Mouse (Mus musculus) lung, adult 10 weeks (tissue): ENCODE measurements around the gene Maneal. TPM values are rescaled to one million over a fixed set of nuclear protein-coding genes. Genes with fewer than 3 reads are reported as not detected.

Source experiments
- polyA plus RNA-seq: library from polyadenylated mRNA; stranded (reverse); fragments of 350-450 nt; fragmentation: Illumina TruSeq; extraction: RNeasy Lipid Tissue Mini Kit (QIAGEN cat#74804); gene quantifications from one replicate; pipeline ENCODE4 v1.2.3, GENCODE M21; 2014; ENCODE audit warnings: low read depth, low replicate concordance; ENCODE audit not compliant: insufficient read depth

Gene Maneal
- polyA plus RNA-seq: 0.08 TPM

DNA sequence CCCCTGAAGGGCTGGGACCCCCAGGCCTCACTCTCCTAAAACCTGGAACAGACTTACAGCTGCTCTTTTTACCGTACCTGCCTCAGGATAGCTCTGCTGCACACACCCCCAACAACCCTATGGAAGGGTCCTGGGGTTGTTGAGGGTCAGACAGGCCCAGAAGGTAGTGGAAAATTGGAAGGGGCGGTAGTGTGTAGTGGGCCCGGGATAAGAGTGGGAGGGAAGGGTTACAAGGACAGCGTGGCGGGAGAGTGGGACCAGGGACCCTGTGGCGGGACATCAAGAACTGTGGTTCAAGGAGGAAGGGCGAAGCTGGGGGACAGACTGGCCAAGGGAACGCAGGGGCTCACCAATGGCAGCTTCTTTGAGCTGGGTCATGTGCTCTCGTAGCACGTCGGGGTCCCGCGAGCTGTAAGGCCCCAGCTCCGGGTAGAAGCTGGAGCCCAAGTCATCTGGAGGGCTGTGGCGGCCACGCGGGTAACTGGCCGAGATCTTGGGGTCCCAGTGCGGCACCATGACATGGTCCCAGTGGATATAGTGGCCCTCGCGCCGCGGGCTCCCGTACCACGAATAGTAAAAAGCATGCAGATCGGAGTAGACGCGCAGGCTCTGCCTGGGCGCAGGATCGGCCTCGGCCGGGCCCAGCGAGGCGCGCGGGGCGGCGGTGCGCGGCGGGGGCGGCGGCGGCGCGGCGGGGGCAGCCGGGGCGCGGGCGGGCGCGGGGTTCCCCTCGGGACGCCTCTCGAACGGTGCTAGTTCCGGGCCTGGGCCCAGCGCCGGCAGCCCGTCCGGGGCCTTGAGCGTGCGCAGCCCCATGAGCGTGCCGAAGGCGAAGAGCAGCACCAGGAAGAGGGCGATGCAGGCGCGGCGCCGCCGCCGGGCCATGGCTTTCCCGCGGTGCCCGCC, at the start of gene Maneal:
TSS of gene Maneal (minus strand) at position 889 of the 906 bp plus-strand sequence.

DNA sequence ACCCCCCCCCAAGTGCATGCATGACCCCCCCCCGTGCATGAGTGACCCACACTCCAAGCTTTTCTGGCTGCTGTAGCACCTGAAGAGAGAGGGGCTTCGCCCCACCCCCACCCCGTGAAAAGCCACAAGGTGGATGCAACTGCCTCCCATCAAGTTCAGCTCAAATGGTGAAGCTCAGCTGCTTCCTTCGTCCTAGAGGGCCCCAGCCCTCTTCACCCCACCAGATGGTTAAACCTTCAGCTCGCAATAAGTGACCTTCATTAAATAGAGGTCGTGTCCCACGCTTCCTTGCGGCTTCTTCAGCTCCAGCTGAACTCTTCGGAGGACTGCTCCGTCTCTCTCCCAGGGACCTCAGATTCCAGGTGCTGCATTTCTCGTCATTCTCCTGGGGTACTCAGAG, 18.6 kb upstream of the Maneal start, which contains the start of gene Epha10:
TSS of gene Epha10 (plus strand) at position 301 of the 400 bp plus-strand sequence.

GRCm38 (mm10) chr4:124850933-124851658, 10.9 kb downstream of the Maneal start, which contains the start of gene 1110065P20Rik:
1110065P20Rik (minus strand) TSS chr4:124851196.

DNA sequence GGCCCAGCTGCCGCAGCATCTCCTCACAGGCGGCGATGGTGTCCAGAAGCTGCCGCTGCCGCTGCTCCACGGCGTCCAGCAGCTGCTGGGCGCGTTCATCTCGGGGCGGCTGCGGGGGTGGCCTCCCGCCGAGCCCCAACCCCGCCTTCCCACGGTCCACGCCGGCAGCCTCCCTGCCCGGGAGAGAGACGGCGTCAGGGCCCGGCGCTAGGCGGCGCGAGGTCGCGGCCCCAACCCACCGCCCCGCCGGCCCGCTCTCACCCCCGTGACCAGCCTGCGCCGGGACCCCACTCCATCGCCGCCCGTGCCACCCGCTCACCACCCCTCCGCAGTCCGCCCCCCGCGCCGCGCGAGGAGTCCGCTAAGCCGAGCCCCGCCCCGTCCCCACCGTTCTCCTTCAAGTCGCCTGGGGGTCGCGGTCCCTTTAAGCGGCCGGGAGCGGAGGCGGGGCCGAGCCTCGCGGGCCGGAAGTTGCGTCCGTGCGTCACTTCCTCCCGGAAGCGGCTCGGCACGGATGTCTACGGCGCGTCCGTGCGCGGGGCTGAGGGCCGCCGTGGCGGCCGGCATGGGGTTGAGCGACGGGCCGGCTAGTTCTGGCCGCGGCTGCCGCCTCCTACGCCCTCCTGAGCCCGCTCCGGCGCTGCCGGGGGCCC, 11.6 kb downstream of the Maneal start, which contains the start of gene Yrdc:
TSS of gene Yrdc (plus strand) at position 419 of the 653 bp plus-strand sequence.

Other genes starting within 250 kb of the Maneal start
- gene Pou3f1, start 205.4 kb downstream of the Maneal start, polyA plus RNA-seq: not detected
- gene Utp11, start 168.6 kb downstream of the Maneal start, polyA plus RNA-seq: 26.3 TPM
- 3.3 TPM for gene Fhl3, start 161.5 kb downstream of the Maneal start, polyA plus RNA-seq
- gene Sf3a3, start 147.4 kb downstream of the Maneal start, polyA plus RNA-seq: 29.9 TPM
- 33.4 TPM for gene Inpp5b, start 120.3 kb downstream of the Maneal start, polyA plus RNA-seq
- 6.6 TPM for gene Mtf1, start 60.1 kb downstream of the Maneal start, polyA plus RNA-seq
- 28.4 TPM for gene Yrdc, start 11.5 kb downstream of the Maneal start, polyA plus RNA-seq
- 29.6 TPM for gene 1110065P20Rik, start 11.0 kb downstream of the Maneal start, polyA plus RNA-seq
- not detected for gene Epha10, start 18.7 kb upstream of the Maneal start, polyA plus RNA-seq
- 6.6 TPM for gene 9930104L06Rik, start 74.9 kb upstream of the Maneal start, polyA plus RNA-seq
- gene Cdca8, start 77.1 kb upstream of the Maneal start, polyA plus RNA-seq: 1.6 TPM
- 11.9 TPM for gene Rspo1, start 124.3 kb upstream of the Maneal start, polyA plus RNA-seq
- gene Gnl2, start 154.4 kb upstream of the Maneal start, polyA plus RNA-seq: 24.7 TPM
- gene Dnali1, start 203.5 kb upstream of the Maneal start, polyA plus RNA-seq: 13.8 TPM
- 13.3 TPM for gene Snip1, start 204.5 kb upstream of the Maneal start, polyA plus RNA-seq
- 22.6 TPM for gene Meaf6, start 223.0 kb upstream of the Maneal start, polyA plus RNA-seq